Mouse (Mus musculus): ENCODE measurements around the gene Zswim4. TPM values are rescaled to one million over a fixed set of nuclear protein-coding genes. Genes with fewer than 3 reads are reported as not detected.
A peak's percentile ranks its signal among the peaks of the same experiment; 100 is the strongest.

Gene Zswim4
- polyA plus RNA-seq, 1 experiment from 2014 or later: 16.2 TPM

DNA sequence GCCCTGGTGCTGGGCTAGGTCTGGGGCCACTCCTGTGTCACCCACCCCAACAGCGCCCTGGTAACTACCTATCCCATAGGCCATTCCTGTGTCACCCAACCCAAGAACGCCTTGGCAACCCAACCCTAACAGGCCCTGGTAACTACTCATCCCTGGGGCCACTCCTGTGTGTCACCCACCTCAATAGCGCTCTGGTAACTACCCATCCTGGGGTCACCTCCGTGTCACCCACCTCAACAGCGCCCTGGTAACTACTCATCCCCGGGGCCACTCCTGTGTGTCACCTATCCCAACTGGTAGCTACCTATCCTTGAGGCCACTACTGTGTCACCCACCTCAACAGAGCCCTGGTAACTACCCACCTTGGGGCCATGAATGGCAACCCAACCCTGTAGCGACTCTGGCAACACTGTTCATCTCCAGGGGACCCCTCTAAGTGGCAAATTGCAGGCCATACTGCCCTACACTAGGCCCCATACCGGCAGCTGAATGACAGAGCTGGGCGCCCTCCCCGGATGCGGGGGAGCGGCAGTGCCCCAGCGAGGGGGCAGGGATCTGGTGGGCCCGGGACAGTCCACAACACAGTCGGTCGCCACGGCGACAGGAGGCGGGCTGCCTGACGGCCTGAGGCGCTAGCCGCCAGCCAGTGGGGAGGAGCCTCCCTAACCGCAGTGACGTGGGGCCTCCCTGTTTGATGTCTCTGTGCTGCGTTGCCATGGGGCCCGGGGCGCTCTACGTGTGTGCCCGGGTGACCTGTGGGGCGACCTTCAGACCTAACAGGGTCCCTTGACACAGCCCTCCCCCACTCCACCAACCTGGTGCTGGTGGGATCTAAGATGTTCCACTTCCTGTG, 38.7 kb downstream of the Zswim4 start:
- 3% methylated on average over 30 of the region's 30 CpGs for WGBS
- H3K4me3 ChIP-seq (ENCODE audit: low read length): peak overlapping the region; percentile 56
- peak overlapping the region; percentile 56 for H3K9ac ChIP-seq (ENCODE audit: low read depth, low read length)
- peaks cover 26% of the 10 kb centered on the region for H3K4me1 ChIP-seq (ENCODE audit: control insufficient read depth, insufficient read depth, low read depth, low read length)
- H3K27ac ChIP-seq (ENCODE audit: low read depth, low read length): peak overlapping the region; percentile 84
- H3K4me2 ChIP-seq (ENCODE audit: low read length): peak overlapping the region; percentile 83
- H3K9me3 ChIP-seq (ENCODE audit: control insufficient read depth, low read length): no peaks in the 10 kb centered on the region
- H3K36me3 ChIP-seq (ENCODE audit: control insufficient read depth, insufficient read depth, low read length): no peaks in the 10 kb centered on the region
- ATAC-seq: peak; percentile 77
- no peaks in the 10 kb centered on the region for H3K27me3 ChIP-seq (replicated peaks; ENCODE audit: control insufficient read depth, insufficient read depth, low read length)

DNA sequence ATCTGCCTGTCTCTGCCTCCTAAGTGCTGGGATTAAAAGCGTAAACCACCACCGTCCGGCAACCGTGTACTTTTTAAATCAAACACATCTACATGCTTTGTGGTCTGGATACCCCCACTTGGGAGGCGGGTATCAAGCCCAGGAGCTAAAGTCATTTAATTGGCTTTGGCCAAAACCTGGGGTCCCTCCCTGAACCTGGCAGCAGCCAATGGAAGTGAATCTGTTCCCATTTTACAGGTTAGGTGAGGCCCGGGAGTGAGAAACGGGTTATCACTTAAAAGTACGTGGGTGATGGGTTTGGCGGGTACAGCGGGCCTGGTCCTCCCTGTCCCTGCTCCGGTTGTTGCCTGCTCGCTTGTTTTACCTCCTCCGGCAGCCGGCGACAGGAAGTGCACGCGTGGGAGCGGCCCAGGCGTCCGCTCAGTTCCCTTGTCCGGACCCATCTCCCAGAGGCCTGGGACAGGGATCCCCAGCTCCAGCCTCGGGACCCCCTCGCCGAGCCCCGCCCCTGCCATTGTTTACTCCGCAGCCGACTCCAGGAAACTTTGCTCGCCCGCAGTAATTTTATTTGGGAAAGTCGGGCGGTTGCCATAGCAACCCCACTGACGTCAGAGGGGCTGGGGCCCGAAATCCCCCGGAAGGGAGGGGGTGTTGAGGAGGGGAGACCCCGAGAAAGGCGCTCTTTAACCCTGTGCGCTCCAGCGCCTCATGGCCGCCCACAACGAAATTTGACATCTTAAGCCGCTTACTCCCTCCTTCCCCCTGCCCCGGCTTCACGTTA, 39.5 kb downstream of the Zswim4 start:
- peak; percentile 32 for ATAC-seq
- Histone ChIP-seq H3K9me3 (ENCODE audit: control insufficient read depth, low read length) (no peaks in the 10 kb centered on the region), H3K27ac (ENCODE audit: low read depth, low read length) (peak overlapping the region; percentile 84), H3K9ac (ENCODE audit: low read depth, low read length) (peak overlapping the region; percentile 59), H3K4me1 (ENCODE audit: control insufficient read depth, insufficient read depth, low read depth, low read length) (peaks cover 26% of the 10 kb centered on the region), H3K4me3 (ENCODE audit: low read length) (peak overlapping the region; percentile 56), H3K4me2 (ENCODE audit: low read length) (peak overlapping the region; percentile 83), H3K27me3 (replicated peaks; ENCODE audit: control insufficient read depth, insufficient read depth, low read length) (no peaks in the 10 kb centered on the region), H3K36me3 (ENCODE audit: control insufficient read depth, insufficient read depth, low read length) (no peaks in the 10 kb centered on the region)
- 3% methylated on average over 43 of the region's 43 CpGs for WGBS

DNA sequence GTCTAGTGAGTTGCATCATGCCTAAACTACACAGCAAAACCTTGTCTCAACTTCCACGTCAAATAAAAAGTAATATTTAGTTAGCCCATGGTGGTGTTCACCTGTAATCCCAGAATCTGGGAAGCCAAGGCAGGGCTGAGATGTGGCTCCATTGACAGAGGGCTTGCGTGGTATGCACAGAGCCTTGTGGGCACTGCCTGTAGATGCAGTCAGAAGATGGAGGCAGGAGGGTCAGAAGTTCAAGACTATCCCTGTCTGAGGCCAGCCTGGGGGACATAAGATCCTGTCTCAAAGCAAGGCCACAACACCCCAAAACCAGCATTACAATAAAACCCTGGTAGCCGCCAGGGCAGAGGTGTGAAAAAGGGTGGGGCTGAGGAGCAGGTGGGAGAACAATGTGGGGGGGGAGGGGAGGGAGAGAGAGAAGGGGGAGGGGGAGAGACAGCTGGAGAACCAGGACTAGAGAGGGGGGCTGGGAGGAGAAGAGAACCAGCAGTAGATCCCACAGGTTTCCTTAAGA, 42.6 kb downstream of the Zswim4 start:
- WGBS: 76% methylated on average over 3 of the region's 3 CpGs
- Histone ChIP-seq H3K36me3 (ENCODE audit: control insufficient read depth, insufficient read depth, low read length) (no peaks in the 10 kb centered on the region), H3K27me3 (replicated peaks; ENCODE audit: control insufficient read depth, insufficient read depth, low read length) (no peaks in the 10 kb centered on the region), H3K27ac (ENCODE audit: low read depth, low read length) (no peak overlapping the region), H3K4me1 (ENCODE audit: control insufficient read depth, insufficient read depth, low read depth, low read length) (peaks cover 15% of the 10 kb centered on the region), H3K4me2 (ENCODE audit: low read length) (no peak overlapping the region), H3K4me3 (ENCODE audit: low read length) (no peak overlapping the region), H3K9me3 (ENCODE audit: control insufficient read depth, low read length) (no peaks in the 10 kb centered on the region), H3K9ac (ENCODE audit: low read depth, low read length) (no peak overlapping the region)
- ATAC-seq: no peak

DNA sequence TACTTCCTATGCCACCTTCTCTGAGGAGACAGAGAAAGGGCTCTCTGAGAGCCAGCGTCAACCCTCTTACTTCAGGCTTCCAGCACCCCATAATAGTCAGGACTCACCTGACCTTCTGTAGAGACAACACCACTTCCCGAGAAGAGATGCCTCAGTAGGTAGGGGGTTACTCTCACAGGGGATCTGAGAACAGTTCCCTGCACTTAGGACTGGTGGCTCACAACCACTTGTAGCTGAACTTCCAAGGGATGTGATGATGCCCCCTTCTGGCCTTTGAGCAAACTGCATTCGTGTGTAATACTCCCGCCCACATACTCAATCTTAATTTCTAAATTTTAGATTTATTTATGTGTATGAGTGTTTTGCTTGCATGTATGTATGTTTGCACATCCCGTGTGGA, 43.3 kb downstream of the Zswim4 start:
- Histone ChIP-seq H3K9me3 (ENCODE audit: control insufficient read depth, low read length) (no peaks in the 10 kb centered on the region), H3K36me3 (ENCODE audit: control insufficient read depth, insufficient read depth, low read length) (no peaks in the 10 kb centered on the region), H3K4me1 (ENCODE audit: control insufficient read depth, insufficient read depth, low read depth, low read length) (peaks cover 9% of the 10 kb centered on the region), H3K4me3 (ENCODE audit: low read length) (no peak overlapping the region), H3K27ac (ENCODE audit: low read depth, low read length) (no peak overlapping the region), H3K27me3 (replicated peaks; ENCODE audit: control insufficient read depth, insufficient read depth, low read length) (no peaks in the 10 kb centered on the region), H3K4me2 (ENCODE audit: low read length) (no peak overlapping the region), H3K9ac (ENCODE audit: low read depth, low read length) (no peak overlapping the region)
- no peak for ATAC-seq
- WGBS: 91% methylated on average over 5 of the region's 5 CpGs

DNA sequence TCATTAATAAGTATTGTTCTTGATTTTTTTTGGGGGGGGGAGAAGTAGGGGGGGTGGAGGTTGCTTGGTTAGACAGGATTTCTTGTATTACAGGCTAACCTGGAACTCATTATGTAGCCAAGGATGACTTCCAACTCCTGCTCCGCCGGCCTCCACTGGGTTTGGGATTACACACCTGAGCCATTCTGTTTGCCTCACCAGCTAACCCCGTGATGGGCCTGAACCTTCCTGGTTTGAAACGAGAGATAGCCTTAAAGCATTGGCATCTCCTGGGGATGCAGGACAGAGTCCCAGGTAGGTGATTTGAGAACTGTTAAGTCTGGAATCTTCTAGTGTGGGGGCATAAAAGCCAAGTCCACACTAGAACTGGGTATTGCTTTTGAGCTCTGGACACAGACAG, 43.7 kb downstream of the Zswim4 start:
- WGBS: 82% methylated on average over 4 of the region's 4 CpGs
- H3K4me2 ChIP-seq (ENCODE audit: low read length): no peak overlapping the region
- no peak for ATAC-seq
- H3K27ac ChIP-seq (ENCODE audit: low read depth, low read length): no peak overlapping the region
- no peak overlapping the region for H3K4me3 ChIP-seq (ENCODE audit: low read length)
- H3K36me3 ChIP-seq (ENCODE audit: control insufficient read depth, insufficient read depth, low read length): no peaks in the 10 kb centered on the region
- H3K4me1 ChIP-seq (ENCODE audit: control insufficient read depth, insufficient read depth, low read depth, low read length): peaks cover 5% of the 10 kb centered on the region
- no peaks in the 10 kb centered on the region for H3K27me3 ChIP-seq (replicated peaks; ENCODE audit: control insufficient read depth, insufficient read depth, low read length)
- H3K9ac ChIP-seq (ENCODE audit: low read depth, low read length): no peak overlapping the region
- H3K9me3 ChIP-seq (ENCODE audit: control insufficient read depth, low read length): no peaks in the 10 kb centered on the region

DNA sequence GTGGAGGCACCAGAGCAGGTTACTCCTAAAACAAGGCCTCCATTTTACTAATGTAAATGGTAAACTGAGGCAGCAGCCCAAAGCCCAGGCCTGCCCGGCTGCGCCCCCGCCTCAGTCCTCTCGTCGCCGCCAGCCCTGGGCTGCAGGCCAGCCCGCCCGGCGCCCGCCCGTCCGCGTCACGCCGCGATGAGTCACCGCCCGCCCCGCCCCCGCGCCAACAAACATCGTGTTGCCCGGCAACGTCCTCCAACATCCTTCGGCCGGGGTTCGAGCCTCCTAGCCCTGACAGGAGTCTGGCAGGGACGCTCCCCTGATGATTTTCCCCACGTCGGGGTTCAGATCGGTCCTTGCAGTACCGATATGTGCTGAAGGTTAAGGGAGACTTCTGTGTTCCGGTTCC, 44.3 kb downstream of the Zswim4 start:
- WGBS: 5% methylated on average over 20 of the region's 33 CpGs
- Histone ChIP-seq H3K4me3 (ENCODE audit: low read length) (peak overlapping the region; percentile 14), H3K9ac (ENCODE audit: low read depth, low read length) (peak overlapping the region; percentile 32; the same call in 1 of the 2 replicates), H3K27ac (ENCODE audit: low read depth, low read length) (peak overlapping the region; percentile 13; the same call in 1 of the 2 replicates), H3K27me3 (replicated peaks; ENCODE audit: control insufficient read depth, insufficient read depth, low read length) (peaks cover 2% of the 10 kb centered on the region; the same call in 1 of the 2 replicates), H3K4me1 (ENCODE audit: control insufficient read depth, insufficient read depth, low read depth, low read length) (no peaks in the 10 kb centered on the region), H3K9me3 (ENCODE audit: control insufficient read depth, low read length) (no peaks in the 10 kb centered on the region), H3K36me3 (ENCODE audit: control insufficient read depth, insufficient read depth, low read length) (no peaks in the 10 kb centered on the region), H3K4me2 (ENCODE audit: low read length) (peak overlapping the region; percentile 41)
- ATAC-seq: peak; percentile 59; the same call in 1 of the 2 replicates

DNA sequence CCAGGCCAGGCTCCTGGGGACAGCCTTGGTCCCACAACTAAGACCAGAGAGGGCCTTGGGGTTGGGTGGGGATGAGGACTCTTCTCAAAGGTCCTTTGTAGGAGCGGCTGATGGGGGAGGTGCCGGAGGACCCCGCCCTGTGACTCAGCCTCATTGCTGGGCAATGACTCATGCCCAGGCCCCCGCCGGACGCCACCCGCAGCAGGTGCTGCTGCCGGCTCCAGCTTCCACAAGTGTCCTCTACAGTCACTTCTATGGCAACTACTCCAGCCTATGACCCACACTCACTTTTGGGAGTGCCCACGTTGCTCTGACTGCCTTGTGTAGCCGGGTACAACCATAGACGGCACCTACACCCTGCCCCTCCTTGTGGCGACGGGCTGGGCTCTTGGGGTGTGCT, 44.8 kb downstream of the Zswim4 start:
- Histone ChIP-seq H3K9ac (ENCODE audit: low read depth, low read length) (no peak overlapping the region), H3K36me3 (ENCODE audit: control insufficient read depth, insufficient read depth, low read length) (no peaks in the 10 kb centered on the region)
- ATAC-seq: peak; percentile 50

DNA sequence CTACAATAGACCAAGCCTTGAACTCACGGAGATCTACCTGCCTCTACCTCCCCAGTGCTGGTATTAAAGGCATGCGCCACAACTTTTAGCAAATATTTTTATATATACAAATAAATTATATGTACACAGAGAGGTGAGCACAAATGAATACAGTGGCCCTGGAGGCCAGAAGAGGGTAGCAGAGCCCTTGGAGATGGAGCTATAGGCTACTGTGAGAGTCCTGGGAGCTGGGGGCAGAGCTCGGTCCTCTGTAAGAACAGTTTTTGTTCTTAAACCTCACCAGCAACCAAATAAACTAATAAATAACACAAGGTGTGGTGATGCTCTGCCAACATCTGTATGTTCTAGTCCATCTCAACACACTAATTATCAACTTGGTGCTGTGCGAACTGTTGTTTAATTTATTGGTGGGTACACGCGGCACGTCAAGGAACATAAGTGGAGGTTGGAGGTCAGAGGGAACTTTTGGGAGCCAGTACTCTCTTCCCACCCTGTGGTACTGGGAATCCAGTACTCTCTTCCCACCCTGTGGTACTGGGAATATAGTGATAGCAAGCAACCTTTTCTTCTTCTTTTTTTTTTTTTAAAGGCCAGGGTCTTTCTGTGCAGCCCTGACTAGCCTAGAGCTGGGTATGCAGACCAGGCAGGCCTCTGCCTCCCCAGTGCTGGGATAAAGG, 46.5 kb downstream of the Zswim4 start:
- Histone ChIP-seq H3K9me3 (ENCODE audit: control insufficient read depth, low read length) (no peaks in the 10 kb centered on the region), H3K4me2 (ENCODE audit: low read length) (no peak overlapping the region), H3K36me3 (ENCODE audit: control insufficient read depth, insufficient read depth, low read length) (no peaks in the 10 kb centered on the region), H3K27ac (ENCODE audit: low read depth, low read length) (no peak overlapping the region), H3K4me1 (ENCODE audit: control insufficient read depth, insufficient read depth, low read depth, low read length) (peaks cover 7% of the 10 kb centered on the region), H3K9ac (ENCODE audit: low read depth, low read length) (no peak overlapping the region), H3K27me3 (replicated peaks; ENCODE audit: control insufficient read depth, insufficient read depth, low read length) (peaks cover 2% of the 10 kb centered on the region; the same call in 1 of the 2 replicates), H3K4me3 (ENCODE audit: low read length) (no peak overlapping the region)
- no peak for ATAC-seq
- WGBS: 94% methylated on average over 7 of the region's 7 CpGs

More for the DNA sequence above, 44.8 kb downstream of the Zswim4 start:
- peaks cover 2% of the 10 kb centered on the region; the same call in 1 of the 2 replicates for H3K27me3 ChIP-seq (replicated peaks; ENCODE audit: control insufficient read depth, insufficient read depth, low read length)
- no peaks in the 10 kb centered on the region for H3K9me3 ChIP-seq (ENCODE audit: control insufficient read depth, low read length)
- WGBS: 33% methylated on average over 13 of the region's 13 CpGs
- H3K4me1 ChIP-seq (ENCODE audit: control insufficient read depth, insufficient read depth, low read depth, low read length): peaks cover 1% of the 10 kb centered on the region
- H3K4me3 ChIP-seq (ENCODE audit: low read length): no peak overlapping the region
- peak overlapping the region; percentile 41; the same call in 1 of the 2 replicates for H3K4me2 ChIP-seq (ENCODE audit: low read length)
- peak overlapping the region; percentile 13 for H3K27ac ChIP-seq (ENCODE audit: low read depth, low read length)

All from hindbrain, embryonic 16.5 days (tissue).